Mouse (Mus musculus) ES-Bruce4 (cell line): ENCODE data around the gene Cdk20.

Source experiments
- CTCF ChIP-seq: IDR thresholded peaks from one replicate; pipeline ENCODE4 v1.8.1; 2011; ENCODE audit warnings: low read depth, low read length
- EP300 ChIP-seq: IDR thresholded peaks from 2 replicates; pipeline ENCODE4 v1.6.1; 2011; ENCODE audit warnings: low read depth, low read length; ENCODE audit not compliant: insufficient read depth
- POLR2A ChIP-seq: IDR thresholded peaks from one replicate; pipeline ENCODE4 v1.8.1; 2011; ENCODE audit warnings: low read length; ENCODE audit not compliant: insufficient read depth

GRCm38 (mm10) chr13:64450001-64450794, 18.1 kb downstream of the Cdk20 start:
- TF ChIP-seq POLR2A (no peak), EP300 (no peak), CTCF (no peak)
